Mouse (Mus musculus) stomach, postnatal 0 days (tissue): ENCODE data around the gene Ptprt.

Experiments used
- CTCF ChIP-seq: IDR thresholded peaks from 2 replicates; pipeline ENCODE4 v1.5.1; 2016; ENCODE audit warnings: antibody characterized with exemption, low read depth, mild to moderate bottlenecking, moderate library complexity
- EP300 ChIP-seq: optimal IDR thresholded peaks from 2 replicates; pipeline ENCODE3; 2016; ENCODE audit warnings: antibody characterized with exemption

GRCm38 (mm10) chr2:162282121-162282520 is 378.8 kb downstream of the Ptprt start:
- TF ChIP-seq CTCF (no peak), EP300 (no peak)
